Mouse (Mus musculus) bone marrow macrophage, adult 2 months (primary cell): Measurements from ENCODE around the gene Zswim5.

Source experiments
- CTCF ChIP-seq: IDR thresholded peaks from 2 replicates; pipeline ENCODE4 v1.5.1; 2012; ENCODE audit warnings: low read depth, mild to moderate bottlenecking, low read length, moderate library complexity
- POLR2A ChIP-seq: IDR thresholded peaks from 2 replicates; pipeline ENCODE4 v1.6.1; 2012; ENCODE audit warnings: mild to moderate bottlenecking, low read depth, low read length, borderline replicate concordance

- TF ChIP-seq CTCF (no peak), POLR2A (no peak)
Observed at GRCm38 (mm10) chr4:116989731-116990130, 112.6 kb downstream of the Zswim5 start.
